Mouse (Mus musculus) neural tube, embryonic 11.5 days (tissue): ENCODE measurements around the gene Rabgap1l. TPM values are rescaled to one million over a fixed set of nuclear protein-coding genes. Genes with fewer than 3 reads are reported as not detected.

Experiments
- ATAC-seq: fragments of 200-750 bp; cut with Nextera tagmentation; 2 replicates; pipeline ENCODE4 v1.8.0; 2017; ENCODE audit warnings: moderate number of reproducible peaks, mild to moderate bottlenecking, moderate TSS enrichment, moderate library complexity; ENCODE audit not compliant: insufficient read depth, low FRiP score, low TSS enrichment
- DNase-seq: peaks from one replicate; pipeline ENCODE4 v3.0.0-alpha.2; 2015; ENCODE audit warnings: low spot score
- H3K27ac ChIP-seq: fragments of 300-500 bp; sonication (generic); 2 replicates; pipeline ENCODE4 v1.5.1; 2014; ENCODE audit warnings: low read depth, mild to moderate bottlenecking, low read length
- H3K27me3 ChIP-seq: fragments of 300-500 bp; sonication (generic); 2 replicates; pipeline ENCODE4 v1.6.1; 2014; ENCODE audit warnings: mild to moderate bottlenecking, low read length, mixed read lengths; ENCODE audit not compliant: control insufficient read depth, insufficient read depth
- H3K36me3 ChIP-seq: fragments of 300-500 bp; sonication (generic); 2 replicates; pipeline ENCODE4 v1.6.1; 2014; ENCODE audit warnings: mild to moderate bottlenecking, low read length, moderate library complexity, mixed read lengths; ENCODE audit not compliant: control insufficient read depth, insufficient read depth
- H3K4me1 ChIP-seq: fragments of 300-500 bp; sonication (generic); 2 replicates; pipeline ENCODE4 v1.6.1; 2014; ENCODE audit warnings: low read length, mixed read lengths; ENCODE audit not compliant: control insufficient read depth, insufficient read depth
- H3K4me2 ChIP-seq: fragments of 300-500 bp; sonication (generic); 2 replicates; pipeline ENCODE4 v1.6.1; 2014; ENCODE audit warnings: low read depth, mild to moderate bottlenecking, moderate library complexity
- H3K4me3 ChIP-seq: fragments of 300-500 bp; sonication (generic); 2 replicates; pipeline ENCODE4 v1.5.1; 2014; ENCODE audit warnings: low read depth, low read length
- H3K9ac ChIP-seq: fragments of 300-500 bp; sonication (generic); 2 replicates; pipeline ENCODE4 v1.6.1; 2014; ENCODE audit warnings: mild to moderate bottlenecking, low read length
- H3K9me3 ChIP-seq: fragments of 300-500 bp; sonication (generic); 2 replicates; pipeline ENCODE4 v1.6.1; 2016; ENCODE audit warnings: low read length; ENCODE audit not compliant: control insufficient read depth
- WGBS: fragments of 180-500 bp; shearing (Covaris S2); extraction: QIAGEN DNeasy Blood & Tissue Kit; methylation state at CpG from one replicate; pipeline ENCODE4 v1.1.7; 2014; 5-methylcytosine and 5-hydroxymethylcytosine counted together
- polyA plus RNA-seq: library from polyadenylated mRNA; unstranded; fragments of >200 nt; fragmentation: Nextera tagmentation; extraction: Ambion mirVana; gene quantifications from 2 replicates; pipeline ENCODE4 v1.2.1, GENCODE M21; 2014

The Rabgap1l gene
- polyA plus RNA-seq, 1 experiment from 2014 or later = 14.1 TPM

DNA sequence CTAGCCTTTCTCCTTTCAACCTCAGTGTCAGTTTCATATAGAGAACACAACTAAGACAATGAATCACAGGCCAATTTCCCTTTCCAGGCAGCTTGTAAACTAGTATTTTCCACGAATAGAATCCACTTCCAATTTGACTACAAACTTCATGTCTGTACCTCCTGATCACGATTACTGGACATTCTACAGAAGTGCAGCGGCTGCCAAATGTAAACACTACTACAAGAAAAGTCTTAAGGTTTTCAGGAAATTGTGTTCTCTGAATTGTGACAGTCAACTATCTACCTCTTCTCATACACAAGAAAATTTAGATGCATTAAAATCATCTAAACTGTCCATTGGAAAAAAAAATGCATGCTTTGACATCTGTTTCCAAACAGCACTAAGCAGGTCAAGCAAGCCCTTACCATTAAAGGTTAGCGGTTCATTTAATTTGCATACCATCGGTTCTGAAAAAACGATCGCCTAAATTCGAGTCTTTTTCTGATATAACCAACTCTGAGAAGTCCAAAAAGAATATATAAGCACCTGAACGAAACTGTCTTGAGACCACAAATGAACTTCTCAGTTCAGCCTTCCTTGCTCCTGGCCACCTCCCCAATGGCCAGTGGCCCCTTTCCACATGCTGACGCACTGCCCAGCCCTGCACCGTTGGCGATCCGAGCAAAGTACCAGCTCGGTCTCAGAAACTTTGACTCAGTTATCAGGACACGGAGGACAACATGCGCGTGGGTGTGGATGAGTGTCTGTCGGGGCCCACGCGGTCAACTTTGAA, 1.4 kb downstream of the Rabgap1l start:
- Histone ChIP-seq H3K36me3 (no peaks in the 10 kb centered on the region), H3K4me1 (0 out of 2 replicates have a peak, but pooled peaks cover 3% of the 10 kb centered on the region)

DNA sequence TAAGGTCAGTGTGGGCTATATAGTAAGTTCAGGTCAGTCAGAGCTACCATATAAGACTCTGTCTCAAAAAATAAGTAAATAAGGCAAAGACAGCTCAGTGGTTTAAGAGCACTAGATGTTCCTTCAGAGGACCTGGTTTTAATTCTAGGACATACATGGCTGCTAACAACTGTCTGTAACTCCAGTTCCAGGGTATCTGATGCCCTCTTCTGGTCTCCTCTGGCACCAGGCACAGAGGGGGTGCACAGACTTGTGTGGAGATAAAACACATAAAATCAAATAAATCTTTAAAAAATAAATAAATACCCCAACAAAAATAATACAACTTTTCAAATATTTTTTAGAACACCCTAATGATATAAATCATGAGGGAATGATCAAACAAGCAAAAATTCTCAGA, 2.4 kb downstream of the Rabgap1l start:
- ATAC-seq = no peak
- H3K4me2 ChIP-seq = no peak overlapping the region
- H3K9me3 ChIP-seq = no peaks in the 10 kb centered on the region
- no peaks in the 10 kb centered on the region for H3K27me3 ChIP-seq
- H3K4me1 ChIP-seq = 0 out of 2 replicates have a peak, but pooled peaks cover 3% of the 10 kb centered on the region
- no peak overlapping the region for H3K27ac ChIP-seq
- H3K36me3 ChIP-seq = no peaks in the 10 kb centered on the region
- H3K9ac ChIP-seq = no peak overlapping the region
- no peak overlapping the region for H3K4me3 ChIP-seq
- DNase-seq = no peak

More for the DNA sequence above, 1.4 kb downstream of the Rabgap1l start:
- no peaks in the 10 kb centered on the region for H3K9me3 ChIP-seq
- DNase-seq (no peak), ATAC-seq (peak; percentile 18)
- no peaks in the 10 kb centered on the region for H3K27me3 ChIP-seq
- peak overlapping the region; percentile 95 for H3K4me2 ChIP-seq
- H3K4me3 ChIP-seq = peak overlapping the region; percentile 90
- H3K9ac ChIP-seq = peak overlapping the region; percentile 84
- no peak overlapping the region for H3K27ac ChIP-seq
- WGBS = 11% methylated on average over 20 of the region's 20 CpGs

DNA sequence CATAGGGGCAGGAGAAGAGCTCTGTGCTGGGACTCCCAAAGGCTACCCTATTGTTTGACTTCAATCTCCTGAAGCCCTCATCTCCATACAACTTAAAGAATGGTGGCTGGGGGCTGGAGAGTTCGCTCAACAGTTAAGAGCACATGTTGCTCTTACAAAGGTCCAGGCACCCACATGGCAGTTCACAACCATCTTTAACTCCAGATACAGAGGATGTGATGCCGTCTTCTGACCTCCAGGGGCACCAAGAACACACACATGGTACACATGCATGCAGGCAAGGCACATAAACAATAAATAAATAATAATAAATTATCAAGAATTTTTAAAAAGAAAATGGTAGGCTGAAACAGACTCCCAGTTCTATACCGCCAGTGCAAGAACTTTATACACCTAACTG, 3.1 kb downstream of the Rabgap1l start:
- Histone ChIP-seq H3K9ac (no peak overlapping the region), H3K4me2 (no peak overlapping the region), H3K9me3 (no peaks in the 10 kb centered on the region), H3K27me3 (no peaks in the 10 kb centered on the region), H3K27ac (no peak overlapping the region), H3K36me3 (no peaks in the 10 kb centered on the region), H3K4me3 (no peak overlapping the region), H3K4me1 (0 out of 2 replicates have a peak, but pooled peaks cover 3% of the 10 kb centered on the region)
- ATAC-seq (no peak), DNase-seq (no peak)
- 76% methylated on average over 3 of the region's 3 CpGs for WGBS

DNA sequence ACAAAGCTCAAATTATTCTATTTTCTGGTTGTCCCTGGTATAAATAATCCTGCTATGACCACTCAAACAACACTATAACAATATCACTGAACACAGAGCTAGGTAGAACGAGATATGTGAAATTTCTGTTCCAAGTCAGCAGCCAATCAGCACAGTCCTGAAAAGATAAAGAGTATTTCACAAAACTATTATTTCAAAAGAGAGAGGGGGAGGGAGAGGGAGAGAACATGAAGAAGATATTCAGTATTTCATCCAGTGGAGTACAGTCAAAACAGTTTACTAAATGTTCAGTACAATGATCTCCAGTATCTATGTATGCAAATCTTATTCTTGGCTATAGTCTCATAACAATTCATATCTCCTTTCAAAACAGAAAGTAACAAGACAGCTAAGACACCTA, 5.1 kb downstream of the Rabgap1l start:
- 0 out of 2 replicates have a peak, but pooled peaks cover 3% of the 10 kb centered on the region for H3K4me1 ChIP-seq
- no peak overlapping the region for H3K27ac ChIP-seq
- no peaks in the 10 kb centered on the region for H3K27me3 ChIP-seq
- H3K4me2 ChIP-seq = no peak overlapping the region
- no peak for DNase-seq
- no peak for ATAC-seq
- 89% methylated on average over 1 of the region's 1 CpGs for WGBS
- H3K9ac ChIP-seq = no peak overlapping the region
- H3K4me3 ChIP-seq = no peak overlapping the region
- H3K36me3 ChIP-seq = no peaks in the 10 kb centered on the region
- H3K9me3 ChIP-seq = no peaks in the 10 kb centered on the region

DNA sequence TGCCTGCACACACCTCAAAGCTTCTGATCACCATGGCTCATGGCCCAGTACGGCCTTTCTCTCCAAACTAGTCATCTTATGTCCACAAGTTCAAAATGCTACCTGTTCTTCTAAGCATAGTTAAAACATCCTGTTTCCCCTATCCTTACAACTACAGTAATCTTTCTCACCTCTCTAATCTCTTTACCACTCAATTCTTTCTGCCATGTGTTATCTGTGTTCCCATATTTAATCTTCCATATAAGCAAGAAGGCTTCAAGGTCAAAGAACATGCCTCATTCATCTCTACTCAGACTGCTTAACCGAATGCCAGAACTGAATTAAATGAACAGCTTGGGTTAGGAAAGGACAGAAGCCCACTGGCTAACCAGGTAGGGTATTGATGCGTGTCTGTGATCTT, 5.8 kb downstream of the Rabgap1l start:
- no peak for ATAC-seq
- H3K27ac ChIP-seq = no peak overlapping the region
- WGBS = 88% methylated on average over 3 of the region's 3 CpGs

DNA sequence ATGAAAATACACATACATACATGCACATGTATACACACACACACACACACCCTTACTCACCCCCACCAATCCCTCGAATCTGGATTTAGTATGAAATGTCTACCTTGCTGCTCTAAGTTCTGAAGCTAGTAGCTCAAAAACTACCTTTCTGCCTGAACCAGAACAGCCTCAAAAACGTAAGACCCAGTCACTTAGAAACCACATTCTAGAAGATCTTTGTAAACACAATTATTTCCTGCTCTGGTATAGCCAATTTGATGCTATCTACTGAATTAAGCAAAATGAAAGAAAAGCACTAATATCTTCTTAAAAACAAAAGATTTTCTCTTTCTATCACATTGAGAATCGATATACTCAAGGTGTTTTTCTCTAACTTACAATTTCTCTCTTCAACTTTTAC, 6.4 kb downstream of the Rabgap1l start:
- WGBS = 84% methylated on average over 3 of the region's 3 CpGs
- H3K27me3 ChIP-seq = no peaks in the 10 kb centered on the region
- H3K36me3 ChIP-seq = no peaks in the 10 kb centered on the region
- H3K27ac ChIP-seq = no peak overlapping the region
- no peaks in the 10 kb centered on the region for H3K9me3 ChIP-seq
- DNase-seq (no peak), ATAC-seq (no peak)
- no peak overlapping the region for H3K9ac ChIP-seq
- no peak overlapping the region for H3K4me3 ChIP-seq
- H3K4me1 ChIP-seq = no peaks in the 10 kb centered on the region
- no peak overlapping the region for H3K4me2 ChIP-seq

More for the DNA sequence above, 5.8 kb downstream of the Rabgap1l start:
- Histone ChIP-seq H3K9me3 (no peaks in the 10 kb centered on the region), H3K4me2 (no peak overlapping the region), H3K4me3 (no peak overlapping the region), H3K36me3 (no peaks in the 10 kb centered on the region), H3K27me3 (no peaks in the 10 kb centered on the region), H3K9ac (no peak overlapping the region), H3K4me1 (0 out of 2 replicates have a peak, but pooled peaks cover 3% of the 10 kb centered on the region)
- DNase-seq = no peak

DNA sequence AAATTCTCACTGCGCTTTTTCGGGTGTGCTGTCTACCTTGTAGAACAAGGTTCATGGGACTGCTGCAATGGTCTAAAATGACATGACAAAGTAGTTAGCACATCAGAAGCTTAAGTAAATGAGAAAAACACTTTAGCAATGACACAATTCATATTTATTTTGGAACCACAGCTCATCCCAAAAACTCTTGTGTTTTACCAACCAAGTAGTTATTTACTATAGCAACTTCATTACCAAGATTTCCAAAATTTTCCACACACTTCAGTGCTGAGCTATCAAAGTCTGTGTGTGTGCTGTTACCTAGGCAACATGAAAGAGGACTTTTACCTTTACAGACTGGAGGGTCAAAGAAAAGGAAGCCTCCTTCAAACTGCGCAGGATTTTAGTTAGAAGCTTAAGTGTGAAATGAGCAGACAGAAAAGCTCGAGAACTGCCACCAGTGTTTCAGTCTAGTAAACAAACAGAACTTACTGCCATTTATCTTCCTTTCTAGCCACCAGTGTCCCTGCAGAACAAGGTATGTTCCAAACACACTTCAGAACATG, 7.3 kb downstream of the Rabgap1l start:
- no peaks in the 10 kb centered on the region for H3K27me3 ChIP-seq
- H3K4me2 ChIP-seq = no peak overlapping the region
- no peak overlapping the region for H3K9ac ChIP-seq
- H3K36me3 ChIP-seq = no peaks in the 10 kb centered on the region
- 82% methylated on average over 4 of the region's 4 CpGs for WGBS
- DNase-seq = no peak
- ATAC-seq = no peak
- no peaks in the 10 kb centered on the region for H3K9me3 ChIP-seq
- H3K27ac ChIP-seq = no peak overlapping the region
- no peaks in the 10 kb centered on the region for H3K4me1 ChIP-seq
- no peak overlapping the region for H3K4me3 ChIP-seq

DNA sequence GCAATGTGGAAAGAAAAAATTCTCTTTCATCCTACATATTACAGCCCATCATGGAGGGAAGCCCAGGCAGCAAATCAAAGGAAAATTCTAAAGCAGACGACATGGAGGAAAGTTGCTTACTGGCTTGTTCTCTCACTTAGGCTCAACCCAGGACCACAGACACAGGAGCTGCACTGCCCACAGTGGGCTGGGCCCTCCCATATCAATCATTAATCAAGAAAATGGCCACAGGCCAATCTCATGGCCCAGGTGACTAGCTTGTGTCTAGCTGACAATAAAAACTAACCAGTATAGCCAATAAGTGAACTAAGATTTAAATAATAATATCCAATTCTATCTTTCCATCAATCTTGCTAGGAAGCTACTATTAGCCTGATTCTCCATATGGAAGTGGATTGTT, 8.9 kb downstream of the Rabgap1l start:
- H3K36me3 ChIP-seq = no peaks in the 10 kb centered on the region
- ATAC-seq (no peak), DNase-seq (no peak)
- no peaks in the 10 kb centered on the region for H3K9me3 ChIP-seq
- H3K4me2 ChIP-seq = no peak overlapping the region
- no peak overlapping the region for H3K27ac ChIP-seq
- H3K4me3 ChIP-seq = no peak overlapping the region
- H3K4me1 ChIP-seq = no peaks in the 10 kb centered on the region
- no peak overlapping the region for H3K9ac ChIP-seq
- 85% methylated on average over 1 of the region's 1 CpGs for WGBS
- no peaks in the 10 kb centered on the region for H3K27me3 ChIP-seq

DNA sequence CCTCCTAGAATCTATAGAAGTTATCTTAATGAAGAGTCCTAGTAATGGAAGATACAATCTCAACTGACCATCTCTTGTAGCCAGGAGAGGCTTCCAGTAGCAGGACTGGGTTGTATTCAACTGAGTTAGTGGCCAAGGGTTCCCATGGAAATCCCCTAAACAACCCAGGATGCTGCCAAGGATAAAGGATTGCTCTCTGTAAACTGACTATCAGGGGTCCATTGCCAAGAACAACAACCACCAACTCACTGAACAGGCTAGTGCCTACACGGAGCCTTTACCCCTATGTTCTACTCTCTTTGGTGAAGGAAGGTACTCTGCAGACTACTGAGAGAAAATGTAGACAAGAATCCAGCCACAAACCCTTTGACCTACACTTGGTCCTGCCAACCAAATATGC, 18.8 kb downstream of the Rabgap1l start:
- DNase-seq (no peak), ATAC-seq (no peak)
- Histone ChIP-seq H3K4me3 (no peak overlapping the region), H3K36me3 (no peaks in the 10 kb centered on the region), H3K9ac (no peak overlapping the region), H3K4me2 (no peak overlapping the region), H3K27me3 (no peaks in the 10 kb centered on the region), H3K27ac (no peak overlapping the region), H3K9me3 (no peaks in the 10 kb centered on the region), H3K4me1 (no peaks in the 10 kb centered on the region)
- WGBS = 87% methylated on average over 1 of the region's 1 CpGs
